Mouse (Mus musculus) intestine, embryonic 15.5 days (tissue): ENCODE results near the gene Col8a2. TPM values are rescaled to one million over a fixed set of nuclear protein-coding genes. Genes with fewer than 3 reads are reported as not detected.

Experiments
- ATAC-seq: fragments of 200-750 bp; cut with Nextera tagmentation; 2 replicates; pipeline ENCODE4 v1.8.0; 2017; ENCODE audit warnings: moderate TSS enrichment, moderate library complexity
- H3K27ac ChIP-seq: fragments of 300-500 bp; sonication (generic); 2 replicates; pipeline ENCODE4 v1.5.1; 2015; ENCODE audit warnings: mild to moderate bottlenecking, inconsistent platforms
- H3K27me3 ChIP-seq: fragments of 300-500 bp; sonication (generic); replicated peaks from 2 replicates; pipeline ENCODE4 v1.6.1; 2015; ENCODE audit warnings: inconsistent platforms
- H3K36me3 ChIP-seq: fragments of 300-500 bp; sonication (generic); 2 replicates; pipeline ENCODE4 v1.6.1; 2015; ENCODE audit warnings: inconsistent platforms
- H3K4me1 ChIP-seq: fragments of 300-500 bp; sonication (generic); replicated peaks from 2 replicates; pipeline ENCODE4 v1.6.1; 2015; ENCODE audit warnings: inconsistent platforms
- H3K4me2 ChIP-seq: fragments of 300-500 bp; sonication (generic); replicated peaks from 2 replicates; pipeline ENCODE4 v1.6.1; 2015; ENCODE audit warnings: mild to moderate bottlenecking, inconsistent platforms
- H3K4me3 ChIP-seq: fragments of 300-500 bp; sonication (generic); replicated peaks from 2 replicates; pipeline ENCODE4 v1.5.1; 2015; ENCODE audit warnings: inconsistent platforms
- H3K9ac ChIP-seq: fragments of 300-500 bp; sonication (generic); 2 replicates; pipeline ENCODE4 v1.6.1; 2015; ENCODE audit warnings: inconsistent platforms
- H3K9me3 ChIP-seq: fragments of 300-500 bp; sonication (generic); 2 replicates; pipeline ENCODE4 v1.6.1; 2016; ENCODE audit warnings: inconsistent platforms
- WGBS: fragments of 180-500 bp; shearing (Covaris S2); methylation state at CpG from one replicate; pipeline ENCODE4 v1.1.7; 2015; 5-methylcytosine and 5-hydroxymethylcytosine counted together
- polyA plus RNA-seq: library from polyadenylated mRNA; unstranded; fragments of >200 nt; fragmentation: Nextera tagmentation; extraction: Ambion mirVana; gene quantifications from 2 replicates; pipeline ENCODE4 v1.2.1, GENCODE M21; 2015

The Col8a2 gene
- polyA plus RNA-seq, 1 experiment from 2014 or later, result 8.2 TPM

GRCm38 (mm10) chr4:126310344-126310743, 23.8 kb downstream of the Col8a2 start:
- no peak for ATAC-seq
- 74% methylated on average over 7 of the region's 7 CpGs for WGBS

GRCm38 (mm10) chr4:126311566-126312200, 25.1 kb downstream of the Col8a2 start:
- no peak for ATAC-seq
- Histone ChIP-seq H3K4me2 (no peak overlapping the region), H3K27ac (no peak overlapping the region), H3K36me3 (peaks cover 4% of the 10 kb centered on the region), H3K4me1 (peaks cover 8% of the 10 kb centered on the region), H3K4me3 (no peak overlapping the region), H3K27me3 (0 out of 2 replicates have a peak, but pooled peaks cover 3% of the 10 kb centered on the region), H3K9ac (no peak overlapping the region), H3K9me3 (no peaks in the 10 kb centered on the region)
- 88% methylated on average over 16 of the region's 16 CpGs for WGBS

More at GRCm38 (mm10) chr4:126310344-126310743, 23.8 kb downstream of the Col8a2 start:
- H3K36me3 ChIP-seq, result no peaks in the 10 kb centered on the region
- no peak overlapping the region for H3K4me3 ChIP-seq
- 0 out of 2 replicates have a peak overlapping the region, but pooled peaks have one; percentile 1 for H3K9ac ChIP-seq
- H3K9me3 ChIP-seq, result no peaks in the 10 kb centered on the region
- no peak overlapping the region for H3K27ac ChIP-seq
- peaks cover 8% of the 10 kb centered on the region for H3K4me1 ChIP-seq
- H3K27me3 ChIP-seq, result 0 out of 2 replicates have a peak, but pooled peaks cover 3% of the 10 kb centered on the region
- no peak overlapping the region for H3K4me2 ChIP-seq

GRCm38 (mm10) chr4:126313202-126313601, 26.6 kb downstream of the Col8a2 start:
- no peak for ATAC-seq
- no peak overlapping the region for H3K27ac ChIP-seq
- no peak overlapping the region for H3K9ac ChIP-seq
- no peak overlapping the region for H3K4me3 ChIP-seq
- H3K36me3 ChIP-seq, result peaks cover 17% of the 10 kb centered on the region
- 0 out of 2 replicates have a peak, but pooled peaks cover 3% of the 10 kb centered on the region for H3K27me3 ChIP-seq
- H3K4me1 ChIP-seq, result peaks cover 8% of the 10 kb centered on the region
- WGBS, result 38% methylated on average over 5 of the region's 5 CpGs
- no peaks in the 10 kb centered on the region for H3K9me3 ChIP-seq
- no peak overlapping the region for H3K4me2 ChIP-seq

- peaks cover 17% of the 10 kb centered on the region for H3K36me3 ChIP-seq
- no peak overlapping the region for H3K27ac ChIP-seq
- 67% methylated on average over 10 of the region's 10 CpGs for WGBS
- H3K4me1 ChIP-seq, result peaks cover 6% of the 10 kb centered on the region
- no peaks in the 10 kb centered on the region for H3K9me3 ChIP-seq
- H3K27me3 ChIP-seq, result 0 out of 2 replicates have a peak, but pooled peaks cover under 1% of the 10 kb centered on the region
- no peak overlapping the region for H3K4me2 ChIP-seq
- H3K4me3 ChIP-seq, result no peak overlapping the region
- H3K9ac ChIP-seq, result no peak overlapping the region
- no peak for ATAC-seq
Measured at GRCm38 (mm10) chr4:126314393-126314792, 27.8 kb downstream of the Col8a2 start.

- ATAC-seq, result 0 out of 2 replicates have a peak, but pooled peaks have one; percentile 46
- H3K27me3 ChIP-seq, result no peaks in the 10 kb centered on the region
- no peaks in the 10 kb centered on the region for H3K9me3 ChIP-seq
- no peak overlapping the region for H3K9ac ChIP-seq
- no peak overlapping the region for H3K4me2 ChIP-seq
- no peak overlapping the region for H3K4me3 ChIP-seq
- peaks cover 10% of the 10 kb centered on the region for H3K4me1 ChIP-seq
- WGBS, result 26% methylated on average over 5 of the region's 5 CpGs
- H3K27ac ChIP-seq, result no peak overlapping the region
- H3K36me3 ChIP-seq, result peaks cover 17% of the 10 kb centered on the region
Measured at GRCm38 (mm10) chr4:126315931-126316330, 29.3 kb downstream of the Col8a2 start.

GRCm38 (mm10) chr4:126316443-126317040, 29.9 kb downstream of the Col8a2 start:
- ATAC-seq, result no peak
- no peaks in the 10 kb centered on the region for H3K27me3 ChIP-seq
- no peak overlapping the region for H3K4me2 ChIP-seq
- H3K9me3 ChIP-seq, result no peaks in the 10 kb centered on the region
- H3K36me3 ChIP-seq, result peaks cover 17% of the 10 kb centered on the region
- H3K27ac ChIP-seq, result no peak overlapping the region
- H3K4me3 ChIP-seq, result no peak overlapping the region
- peaks cover 10% of the 10 kb centered on the region for H3K4me1 ChIP-seq
- 89% methylated on average over 13 of the region's 13 CpGs for WGBS
- no peak overlapping the region for H3K9ac ChIP-seq

- Histone ChIP-seq H3K4me3 (no peak overlapping the region), H3K9ac (no peak overlapping the region), H3K4me2 (peak overlapping the region; percentile 77; the same call in 1 of the 2 replicates), H3K27ac (no peak overlapping the region), H3K9me3 (no peaks in the 10 kb centered on the region), H3K36me3 (peaks cover 17% of the 10 kb centered on the region), H3K27me3 (0 out of 2 replicates have a peak, but pooled peaks cover 3% of the 10 kb centered on the region), H3K4me1 (peaks cover 10% of the 10 kb centered on the region)
- WGBS, result 87% methylated on average over 6 of the region's 6 CpGs
- ATAC-seq, result no peak
Measured at GRCm38 (mm10) chr4:126319806-126320205, 33.2 kb downstream of the Col8a2 start.

- Histone ChIP-seq H3K4me2 (peak within 1 kb of the TSS; percentile 77), H3K36me3 (peaks cover 17% of the 10 kb centered on the region), H3K27ac (peak within 1 kb of the TSS; percentile 57), H3K9ac (peak within 1 kb of the TSS; percentile 87), H3K9me3 (no peaks in the 10 kb centered on the region), H3K27me3 (0 out of 2 replicates have a peak, but pooled peaks cover 3% of the 10 kb centered on the region), H3K4me1 (peaks cover 17% of the 10 kb centered on the region; the same call in 1 of the 2 replicates), H3K4me3 (peak within 1 kb of the TSS; percentile 88)
- under 1% methylated on average over 80 of the region's 80 CpGs for WGBS
- peak; percentile 92 for ATAC-seq
Measured at GRCm38 (mm10) chr4:126321111-126321853, 34.7 kb downstream of the Col8a2 start, which contains the start of gene Adprhl2. Gene Adprhl2 (minus strand): TSS chr4:126321703.

GRCm38 (mm10) chr4:126321854-126322511, 35.4 kb downstream of the Col8a2 start:
- 0 out of 2 replicates have a peak overlapping the region, but pooled peaks have one; percentile 57 for H3K27ac ChIP-seq
- H3K4me3 ChIP-seq, result peak overlapping the region; percentile 88
- peaks cover 17% of the 10 kb centered on the region; the same call in 1 of the 2 replicates for H3K4me1 ChIP-seq
- H3K36me3 ChIP-seq, result peaks cover 10% of the 10 kb centered on the region
- 0 out of 2 replicates have a peak overlapping the region, but pooled peaks have one; percentile 87 for H3K9ac ChIP-seq
- WGBS, result 54% methylated on average over 28 of the region's 28 CpGs
- no peaks in the 10 kb centered on the region for H3K9me3 ChIP-seq
- ATAC-seq, result peak; percentile 14
- H3K4me2 ChIP-seq, result peak overlapping the region; percentile 77
- 0 out of 2 replicates have a peak, but pooled peaks cover 3% of the 10 kb centered on the region for H3K27me3 ChIP-seq

GRCm38 (mm10) chr4:126322646-126323045, 36.1 kb downstream of the Col8a2 start:
- Histone ChIP-seq H3K36me3 (peaks cover 4% of the 10 kb centered on the region; the same call in 1 of the 2 replicates), H3K9me3 (no peaks in the 10 kb centered on the region), H3K4me2 (no peak overlapping the region), H3K27ac (no peak overlapping the region), H3K27me3 (0 out of 2 replicates have a peak, but pooled peaks cover 3% of the 10 kb centered on the region), H3K9ac (no peak overlapping the region), H3K4me1 (peaks cover 17% of the 10 kb centered on the region; the same call in 1 of the 2 replicates), H3K4me3 (no peak overlapping the region)
- 95% methylated on average over 13 of the region's 13 CpGs for WGBS
- ATAC-seq, result no peak

GRCm38 (mm10) chr4:126324861-126325260, 38.3 kb downstream of the Col8a2 start:
- ATAC-seq, result no peak
- Histone ChIP-seq H3K4me3 (peak overlapping the region; percentile 24; the same call in 1 of the 2 replicates), H3K9ac (no peak overlapping the region), H3K9me3 (no peaks in the 10 kb centered on the region), H3K27ac (0 out of 2 replicates have a peak overlapping the region, but pooled peaks have one; percentile 1), H3K4me1 (peaks cover 15% of the 10 kb centered on the region; the same call in 1 of the 2 replicates), H3K4me2 (peak overlapping the region; percentile 71), H3K27me3 (0 out of 2 replicates have a peak, but pooled peaks cover 3% of the 10 kb centered on the region), H3K36me3 (no peaks in the 10 kb centered on the region)
- 44% methylated on average over 13 of the region's 13 CpGs for WGBS
